Mouse (Mus musculus): ENCODE measurements around the gene Ptprd.

Gene Ptprd

GRCm38 (mm10) chr4:77251188-77251587 is 960.6 kb downstream of the Ptprd start:
- DNase-seq (ENCODE audit: low read depth, low spot score) = no peak

DNA sequence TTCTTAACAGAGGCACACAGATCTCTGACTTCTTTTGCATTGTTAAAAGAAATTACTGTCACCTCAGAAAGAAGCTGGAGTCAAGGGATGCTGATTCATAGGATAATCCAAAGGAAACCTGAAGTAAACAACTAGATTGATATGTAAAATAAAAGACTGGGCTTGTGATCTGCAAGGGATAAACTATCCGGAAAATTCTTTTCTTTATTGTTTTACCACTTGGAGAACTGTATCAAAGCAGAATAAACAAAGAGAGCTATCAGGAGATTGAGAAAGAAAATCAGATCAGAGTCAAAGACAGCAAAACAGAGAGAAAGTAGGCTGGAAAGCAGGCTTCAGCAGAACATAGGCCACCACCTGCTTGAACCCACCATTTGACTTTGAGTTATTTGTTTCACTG is 962.0 kb downstream of the Ptprd start:
- DNase-seq (ENCODE audit: low read depth, low spot score) = peak; percentile 79

DNA sequence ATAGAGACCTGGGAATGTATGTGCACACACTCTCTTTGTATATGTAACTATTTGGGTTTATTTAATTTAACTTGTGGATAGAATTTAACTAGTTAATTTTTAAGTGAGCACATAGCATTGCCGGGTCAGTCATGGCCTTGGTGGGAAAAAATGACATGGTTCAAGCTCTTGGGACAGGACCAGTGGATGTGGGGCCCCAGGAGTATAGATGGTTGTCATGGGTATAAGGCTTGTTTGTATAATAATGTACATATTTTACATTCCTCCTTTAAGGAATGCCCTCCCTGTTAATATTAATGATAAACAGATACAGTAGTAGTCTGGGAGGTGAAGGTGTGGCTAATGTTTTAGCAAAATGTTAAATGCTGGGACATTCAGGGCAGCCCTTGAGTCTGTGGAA is 962.8 kb downstream of the Ptprd start:
- peak; percentile 2 for DNase-seq (ENCODE audit: low read depth, low spot score)

- no peak for DNase-seq (ENCODE audit: low read depth, low spot score)
These were observed 969.8 kb downstream of the Ptprd start for GRCm38 (mm10) chr4:77241852-77242455.

DNA sequence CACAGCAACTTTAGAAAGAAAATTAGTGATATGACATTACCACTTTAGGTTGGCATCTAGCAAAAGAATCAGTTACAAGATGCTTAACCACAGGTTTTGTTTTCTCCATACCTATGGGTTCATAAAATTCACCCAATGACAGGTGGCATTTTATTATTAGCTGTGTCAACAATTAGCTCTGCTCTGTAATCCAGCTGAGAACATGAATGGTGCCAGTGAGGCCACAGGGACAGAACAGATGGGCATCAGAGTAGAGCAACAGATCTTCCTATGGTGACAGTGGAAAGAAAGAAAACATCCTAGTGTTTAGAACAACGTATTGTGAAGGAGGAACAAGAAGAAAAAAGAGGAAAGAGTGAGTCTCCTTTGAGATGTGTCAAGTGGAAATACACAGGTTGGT is 973.6 kb downstream of the Ptprd start:
- DNase-seq (ENCODE audit: low read depth, low spot score) = no peak

- no peak for DNase-seq (ENCODE audit: low read depth, low spot score)
These were observed 978.5 kb downstream of the Ptprd start for GRCm38 (mm10) chr4:77233243-77233642.

DNA sequence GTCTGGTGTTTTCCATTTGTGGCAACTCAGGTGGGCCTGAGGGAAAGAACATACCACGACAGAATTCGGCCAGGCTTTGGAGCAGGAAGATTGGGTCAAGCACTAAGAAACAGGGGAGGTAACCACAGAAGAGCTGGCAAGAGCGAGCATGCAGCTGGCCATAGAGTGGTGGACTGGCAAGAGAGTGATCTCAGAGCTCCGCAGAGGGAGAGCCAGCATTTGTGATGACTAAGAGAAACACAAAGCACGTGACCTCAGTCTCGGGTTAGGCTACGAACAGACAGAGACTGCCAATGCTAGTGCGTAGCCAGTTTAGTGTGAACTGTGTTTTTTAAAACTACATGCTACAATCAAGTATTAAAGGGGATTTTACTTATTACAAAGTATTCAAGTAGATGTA is 1042.9 kb downstream of the Ptprd start:
- no peak for DNase-seq (ENCODE audit: low read depth, low spot score)

- no peak for DNase-seq (ENCODE audit: low read depth, low spot score)
These were observed 1054.2 kb downstream of the Ptprd start for GRCm38 (mm10) chr4:77157601-77158000.

GRCm38 (mm10) chr4:77155561-77155960 is 1056.2 kb downstream of the Ptprd start:
- DNase-seq (ENCODE audit: low read depth, low spot score) = no peak

DNA sequence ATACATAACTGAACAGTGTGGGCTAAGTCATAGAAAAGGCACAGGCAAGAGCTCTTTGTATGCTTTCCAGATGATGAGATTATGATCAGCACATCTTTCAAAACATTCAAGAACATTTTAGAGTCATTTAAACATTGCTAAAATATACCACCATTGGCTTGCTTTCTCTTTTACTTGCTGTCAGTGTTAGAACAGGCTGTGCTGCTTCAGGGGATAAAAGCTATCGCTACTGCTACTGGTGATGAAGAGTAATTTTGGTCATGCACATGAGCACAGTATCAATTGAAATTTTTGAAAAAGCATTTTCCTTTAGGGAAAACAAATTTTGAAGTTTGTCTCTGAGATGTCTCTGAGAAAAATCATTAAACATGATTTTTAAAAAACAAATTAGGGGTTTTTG is 1056.7 kb downstream of the Ptprd start:
- DNase-seq (ENCODE audit: low read depth, low spot score) = no peak

- no peak for DNase-seq (ENCODE audit: low read depth, low spot score)
These were observed 1086.9 kb downstream of the Ptprd start for GRCm38 (mm10) chr4:77124852-77125251.

GRCm38 (mm10) chr4:77110894-77111293 is 1100.9 kb downstream of the Ptprd start:
- DNase-seq (ENCODE audit: low read depth, low spot score) = no peak

- no peak for DNase-seq (ENCODE audit: low read depth, low spot score)
These were observed 1104.5 kb downstream of the Ptprd start for GRCm38 (mm10) chr4:77107291-77107690.

DNA sequence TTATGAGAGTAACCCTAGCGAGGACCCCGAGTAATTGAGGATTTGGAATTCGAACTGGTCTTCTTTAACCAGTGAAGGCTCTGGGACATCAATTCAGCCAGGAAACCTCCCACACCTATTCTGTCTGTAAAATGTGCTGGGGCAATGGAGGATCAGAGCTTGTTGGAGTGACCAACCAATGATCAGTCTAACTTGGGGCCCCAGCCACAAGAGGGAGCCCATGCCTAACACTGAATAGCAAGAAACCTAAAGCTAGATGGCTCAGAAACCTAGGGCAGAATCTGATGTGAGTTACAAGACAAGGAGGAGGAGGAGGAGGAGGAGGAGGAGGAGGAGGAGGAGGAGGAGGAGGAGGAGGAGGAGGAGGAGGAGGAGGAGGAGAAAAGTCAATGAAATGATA is 1128.6 kb downstream of the Ptprd start:
- DNase-seq (ENCODE audit: low read depth, low spot score) = peak; percentile 57

DNA sequence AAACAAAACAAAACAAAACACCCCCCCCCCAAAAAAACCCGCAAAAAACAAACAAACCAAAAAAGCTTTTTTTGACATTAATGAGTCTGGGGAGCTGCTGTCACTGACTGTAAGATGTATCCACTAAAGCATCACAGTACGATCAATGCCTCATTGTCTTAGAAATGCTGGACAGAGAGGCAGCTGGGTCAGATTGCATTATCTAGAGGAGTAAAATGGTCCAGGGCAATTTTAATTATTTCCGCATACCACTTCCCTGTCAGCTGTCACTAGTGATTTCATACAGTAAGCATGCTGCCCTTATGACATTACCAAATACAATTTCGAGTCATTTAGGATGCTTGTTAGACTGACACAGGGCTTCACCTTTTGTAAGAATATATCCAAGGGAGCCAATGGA is 1134.2 kb downstream of the Ptprd start:
- DNase-seq (ENCODE audit: low read depth, low spot score) = no peak

DNA sequence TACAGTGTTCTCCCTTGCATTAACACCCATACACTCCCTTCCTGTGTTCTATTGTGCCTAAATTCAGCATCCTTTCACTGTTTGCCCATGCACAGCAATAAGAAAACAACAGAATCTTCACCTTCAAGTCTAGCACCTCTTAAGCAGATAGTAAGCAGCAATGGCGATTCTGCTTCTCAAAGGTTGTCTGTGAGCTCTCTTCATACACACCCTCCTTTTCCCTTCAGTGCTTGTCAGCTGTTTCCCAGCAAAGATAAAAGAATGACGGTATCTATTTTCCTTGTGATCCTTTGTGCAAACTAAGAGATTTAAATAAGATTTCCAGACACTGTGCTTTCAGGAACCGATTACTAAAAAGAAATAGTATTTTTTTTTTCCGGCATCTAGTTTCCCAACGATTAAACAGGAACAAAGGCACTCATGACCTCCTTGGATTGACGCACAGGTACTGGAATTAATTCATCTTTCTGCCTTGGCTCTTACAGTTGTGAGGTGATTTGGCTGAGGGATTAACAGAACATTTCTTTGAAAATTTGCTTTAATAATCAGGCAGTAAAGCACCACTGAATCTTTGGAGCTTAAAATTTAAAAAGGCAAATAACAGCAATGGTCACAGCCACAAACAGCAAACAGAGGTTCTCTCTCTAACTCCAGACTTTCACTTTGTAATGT is 1161.1 kb downstream of the Ptprd start:
- DNase-seq (ENCODE audit: low read depth, low spot score) = no peak

- no peak for DNase-seq (ENCODE audit: low read depth, low spot score)
These were observed 1207.3 kb downstream of the Ptprd start for GRCm38 (mm10) chr4:77004483-77004882.

DNA sequence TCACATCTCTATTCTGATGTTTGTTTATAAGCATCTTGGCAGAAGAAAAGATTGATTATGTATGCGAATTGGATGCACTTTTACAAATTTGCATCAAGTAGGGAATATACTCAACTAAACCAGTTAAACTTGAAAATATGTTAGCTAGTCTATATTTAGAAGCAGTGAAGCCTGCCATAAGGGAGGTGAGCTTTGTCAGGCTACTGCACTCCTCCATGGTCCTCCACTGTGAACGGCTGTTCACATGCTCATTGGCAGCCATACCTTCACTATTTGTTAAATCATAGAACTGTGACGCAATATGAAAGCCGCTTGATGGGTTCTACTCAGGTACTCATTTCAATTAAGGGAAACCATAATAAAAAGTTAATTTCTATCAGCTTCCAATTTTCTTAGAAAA is 1215.6 kb downstream of the Ptprd start:
- DNase-seq (ENCODE audit: low read depth, low spot score) = no peak

DNA sequence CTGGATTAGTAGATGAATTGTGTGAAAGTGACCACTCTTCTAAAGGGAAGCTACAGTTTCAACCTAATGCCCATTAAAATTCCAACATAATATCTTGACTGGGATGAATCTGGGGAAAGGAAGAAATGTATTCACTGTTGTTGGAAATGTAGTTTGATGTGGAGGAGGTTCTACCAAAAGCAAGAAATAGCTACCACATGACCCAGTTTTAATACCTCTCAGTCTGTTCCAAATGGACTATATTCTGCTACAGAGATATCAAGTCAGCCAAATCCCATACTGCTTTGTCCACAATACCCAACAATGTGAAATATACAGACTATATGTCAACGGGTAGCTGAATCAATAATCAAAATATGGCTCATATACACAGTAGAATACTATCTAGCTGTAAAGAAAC is 1221.8 kb downstream of the Ptprd start:
- DNase-seq (ENCODE audit: low read depth, low spot score) = no peak

- no peak for DNase-seq (ENCODE audit: low read depth, low spot score)
These were observed 1234.5 kb downstream of the Ptprd start for GRCm38 (mm10) chr4:76977056-76977809.

DNA sequence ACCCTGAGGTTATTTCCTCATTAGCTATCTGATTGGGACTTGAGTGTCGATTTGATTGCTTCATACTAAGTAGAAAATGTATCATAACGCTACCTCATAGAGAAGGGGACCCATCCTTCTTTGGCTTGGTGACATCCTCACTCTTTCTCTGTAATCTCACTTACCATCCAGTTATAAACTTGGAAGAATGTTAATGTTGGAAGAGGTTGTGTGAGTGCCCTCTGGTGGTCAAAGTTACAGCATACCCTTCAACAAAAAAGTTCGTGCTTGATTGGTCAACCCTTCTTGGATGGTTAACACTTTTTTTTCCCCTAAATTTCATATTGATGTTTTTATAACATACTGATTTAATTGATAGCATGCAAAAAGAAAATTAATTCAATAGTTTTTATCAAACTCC is 1263.5 kb downstream of the Ptprd start:
- DNase-seq (ENCODE audit: low read depth, low spot score) = peak; percentile 33

DNA sequence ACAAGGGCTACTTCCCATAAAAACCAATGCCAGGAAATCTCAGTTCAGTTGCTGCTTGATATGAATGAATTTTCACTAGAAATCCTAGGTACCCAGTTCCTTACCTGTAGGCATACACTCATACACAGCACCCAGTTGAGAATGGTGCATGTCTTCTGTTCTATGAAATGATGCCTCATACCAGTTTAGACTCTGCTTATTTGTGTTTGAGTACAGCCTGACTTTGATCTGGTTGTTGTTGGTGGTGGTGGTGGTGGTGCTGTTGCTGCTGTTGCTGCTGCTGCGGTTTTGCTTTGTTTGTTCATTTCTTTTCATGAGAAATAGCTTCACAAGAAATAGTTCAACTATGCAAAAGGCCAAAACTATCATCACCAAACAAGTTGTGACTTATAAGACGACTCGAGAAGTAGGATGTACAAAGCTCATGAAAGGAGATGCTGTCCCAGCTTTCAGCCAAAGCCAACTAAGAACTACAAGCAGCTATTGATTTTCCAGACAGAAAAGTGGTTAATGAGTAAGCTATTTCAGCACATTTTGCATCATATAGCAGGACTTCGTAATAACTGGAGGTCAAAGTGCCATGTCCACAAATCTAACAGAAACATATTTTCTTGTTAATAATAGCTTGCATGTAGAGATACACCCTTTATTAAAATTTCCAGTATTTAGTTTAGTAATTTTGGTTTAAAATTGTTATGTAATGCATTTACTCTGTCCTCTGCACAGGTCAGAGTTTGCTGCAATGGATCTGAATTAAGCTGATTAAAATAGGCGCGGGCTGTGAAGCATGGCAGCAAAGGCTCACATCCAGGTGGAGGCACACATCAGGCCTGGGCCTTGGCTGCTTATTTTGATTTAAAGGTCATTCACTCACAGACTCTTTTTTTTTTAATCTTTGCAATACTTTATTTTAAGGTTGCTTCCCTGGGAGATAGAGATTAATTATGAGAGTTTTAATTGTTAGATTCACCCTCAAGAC is 1270.1 kb downstream of the Ptprd start:
- DNase-seq (ENCODE audit: low read depth, low spot score) = no peak
